Mouse (Mus musculus): ENCODE data around the gene Mta2. TPM values are rescaled to one million over a fixed set of nuclear protein-coding genes. Genes with fewer than 3 reads are reported as not detected.
A peak's percentile ranks its signal among the peaks of the same experiment; 100 is the strongest.
"Not testable (repeated sequence)": the region's sequence is repeated elsewhere in the genome, so short reads cannot be mapped to it uniquely, and the experiment has no call there.

Gene Mta2
- total RNA-seq, 1 experiment from 2014 or later: 180 TPM

DNA sequence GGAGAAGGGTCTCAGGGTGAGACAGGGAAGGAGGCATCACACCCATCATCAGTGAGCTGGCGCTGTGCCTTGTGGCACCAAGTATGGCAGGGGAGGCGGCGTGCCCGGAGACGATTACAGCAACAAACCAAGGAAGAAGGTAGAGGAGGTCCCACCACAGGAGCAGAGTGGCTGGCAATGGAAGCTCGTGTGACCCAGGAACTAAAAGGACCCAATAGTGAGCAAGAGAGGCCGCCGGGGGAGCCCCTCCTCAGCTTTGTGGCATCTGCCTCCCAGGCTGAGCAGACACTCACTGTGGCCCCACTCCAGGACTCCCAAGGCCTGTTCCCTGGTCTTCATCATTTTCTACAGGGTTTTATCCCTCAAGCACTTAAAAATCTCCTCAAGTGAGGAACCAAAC is 24.1 kb downstream of the Mta2 start:
- ATAC-seq (replicated peaks; ENCODE audit: low read depth, poor library complexity, severe bottlenecking): no peak

DNA sequence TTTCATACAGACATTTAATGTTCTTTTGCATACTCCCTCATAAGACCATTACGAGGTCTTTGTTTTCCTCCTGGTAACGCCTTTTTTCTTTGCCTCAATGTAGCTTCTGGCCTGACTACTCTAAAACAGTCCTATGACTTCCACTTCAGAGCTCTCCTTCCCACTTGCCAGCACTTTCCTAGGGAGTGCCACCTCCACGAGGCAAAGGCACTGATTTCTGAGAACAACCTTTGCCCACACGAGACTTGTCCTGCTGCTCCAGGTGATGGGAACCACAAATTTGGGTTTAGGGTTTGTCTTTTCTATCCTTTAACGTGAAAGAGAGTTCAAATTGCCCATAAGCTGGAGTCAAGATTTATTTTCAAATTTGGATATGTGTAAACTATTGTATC is 24.5 kb downstream of the Mta2 start:
- ATAC-seq (replicated peaks; ENCODE audit: low read depth, poor library complexity, severe bottlenecking): no peak

DNA sequence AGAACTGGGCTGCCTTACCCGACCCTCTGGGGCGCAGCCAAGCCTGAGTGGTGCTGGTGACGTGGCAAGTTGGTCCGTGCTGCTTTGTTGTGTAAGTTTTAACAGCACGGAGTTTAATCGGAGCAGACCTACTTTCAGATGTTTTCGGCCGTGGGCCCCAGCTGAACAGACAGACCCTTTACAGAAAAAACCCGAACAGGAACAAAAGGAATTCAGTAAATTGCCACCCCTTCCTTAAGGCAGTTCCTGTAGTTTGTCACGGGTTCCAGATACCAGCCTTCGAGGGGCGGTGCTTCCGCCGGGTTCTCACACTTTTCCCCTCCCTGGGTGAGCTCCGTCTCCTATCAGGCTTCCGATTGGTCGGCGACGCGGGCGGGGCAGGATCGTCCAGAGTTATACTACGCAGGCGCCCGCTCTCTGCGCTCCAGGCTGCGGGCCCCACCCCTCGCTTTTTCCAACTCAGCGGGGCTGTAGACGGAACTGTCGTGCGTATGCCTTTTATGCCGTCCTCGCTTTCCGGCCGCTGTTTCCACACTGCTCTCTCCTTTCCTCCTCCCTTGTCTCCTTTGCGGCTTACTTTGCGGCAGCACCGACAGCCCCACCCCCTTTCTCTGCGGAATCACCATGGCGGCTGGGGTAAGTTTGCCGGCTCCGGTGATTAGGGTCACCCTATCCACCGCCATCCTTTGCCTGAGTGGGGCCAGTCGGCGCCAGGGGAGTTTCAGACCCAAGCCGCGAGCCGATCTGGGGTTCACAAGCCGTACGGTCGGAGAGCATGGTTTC is 25.1 kb downstream of the Mta2 start, which contains the start of gene Eef1g:
Eef1g (plus strand) TSS at position 452 of the 783 bp plus-strand sequence.
- peak; percentile 96 for ATAC-seq (replicated peaks; ENCODE audit: low read depth, poor library complexity, severe bottlenecking)

DNA sequence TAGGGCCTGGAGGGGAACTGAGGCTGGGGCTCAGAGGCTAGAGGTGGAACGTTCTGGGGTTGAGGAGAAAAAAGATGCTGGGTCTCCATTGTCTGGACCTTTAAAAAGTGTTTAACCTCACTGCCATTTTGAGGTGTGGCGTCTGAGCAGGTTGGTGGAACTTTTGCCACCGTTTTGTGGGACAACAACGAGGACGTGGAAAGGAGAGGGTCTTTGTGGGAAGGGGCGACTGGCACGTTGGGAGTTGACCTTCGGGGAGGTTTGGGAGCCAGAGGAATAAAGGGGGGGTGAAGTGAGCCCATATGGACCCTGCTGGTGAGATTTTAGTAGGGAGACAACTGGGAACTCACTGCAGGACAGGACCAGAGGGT is 25.7 kb downstream of the Mta2 start:
- ATAC-seq (replicated peaks; ENCODE audit: low read depth, poor library complexity, severe bottlenecking): peak; percentile 8; the same call in 1 of the 2 replicates

DNA sequence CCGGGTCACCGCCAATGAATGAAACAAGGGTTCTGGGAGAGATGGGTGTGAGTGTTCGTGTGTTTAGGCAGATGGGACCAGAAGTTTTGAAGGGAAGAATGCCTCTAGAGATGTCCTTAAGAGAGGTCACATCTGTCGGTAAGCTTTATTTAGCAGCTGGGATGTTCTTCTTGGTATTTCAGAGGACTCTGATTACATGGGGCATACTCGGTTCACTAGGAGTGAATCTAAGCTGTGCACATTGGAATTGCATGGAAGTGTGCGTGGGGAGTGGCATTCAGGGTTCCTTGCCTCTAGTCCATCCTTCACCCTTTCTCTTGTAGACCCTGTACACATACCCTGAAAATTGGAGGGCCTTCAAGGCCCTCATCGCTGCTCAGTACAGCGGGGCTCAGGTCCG is 26.2 kb downstream of the Mta2 start:
- ATAC-seq (replicated peaks; ENCODE audit: low read depth, poor library complexity, severe bottlenecking): no peak

DNA sequence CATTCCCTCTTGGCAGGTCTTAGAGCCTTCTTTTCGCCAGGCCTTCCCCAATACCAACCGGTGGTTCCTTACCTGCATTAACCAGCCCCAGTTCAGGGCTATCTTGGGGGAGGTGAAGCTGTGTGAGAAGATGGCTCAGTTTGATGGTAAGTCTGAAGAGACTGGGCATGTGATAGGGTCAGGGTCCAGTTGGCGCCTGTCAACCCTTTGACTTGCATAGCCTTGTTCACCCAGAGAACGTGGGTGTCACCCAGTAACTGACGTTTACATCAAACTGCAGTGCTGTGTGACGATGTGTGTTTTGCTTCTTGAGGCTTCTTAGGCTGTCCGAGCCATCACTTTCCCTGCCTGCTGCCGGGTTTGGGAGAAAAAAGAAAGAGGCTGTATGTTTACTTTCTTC is 30.8 kb downstream of the Mta2 start:
- ATAC-seq (replicated peaks; ENCODE audit: low read depth, poor library complexity, severe bottlenecking): not testable (repeated sequence)

DNA sequence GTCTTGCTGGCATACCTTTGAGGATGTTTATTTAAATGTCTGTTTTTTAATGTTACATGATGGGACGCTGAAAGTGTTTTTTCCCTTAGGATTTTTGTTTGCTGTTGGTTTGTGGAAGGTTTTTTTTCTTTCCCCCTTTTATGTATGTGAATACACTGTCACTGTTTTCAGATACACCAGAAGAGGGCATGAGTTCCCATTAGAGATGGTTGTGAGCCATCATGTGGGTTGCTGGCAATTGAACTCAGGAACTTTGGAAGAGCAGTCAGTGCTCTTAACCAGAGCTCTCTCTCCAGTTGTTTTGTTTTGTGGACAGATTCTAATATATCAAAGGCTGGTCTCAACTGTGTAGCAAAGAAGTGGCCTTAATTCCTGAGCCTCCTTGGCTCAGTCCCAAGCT is 33.0 kb downstream of the Mta2 start:
- no peak for ATAC-seq (replicated peaks; ENCODE audit: low read depth, poor library complexity, severe bottlenecking)

DNA sequence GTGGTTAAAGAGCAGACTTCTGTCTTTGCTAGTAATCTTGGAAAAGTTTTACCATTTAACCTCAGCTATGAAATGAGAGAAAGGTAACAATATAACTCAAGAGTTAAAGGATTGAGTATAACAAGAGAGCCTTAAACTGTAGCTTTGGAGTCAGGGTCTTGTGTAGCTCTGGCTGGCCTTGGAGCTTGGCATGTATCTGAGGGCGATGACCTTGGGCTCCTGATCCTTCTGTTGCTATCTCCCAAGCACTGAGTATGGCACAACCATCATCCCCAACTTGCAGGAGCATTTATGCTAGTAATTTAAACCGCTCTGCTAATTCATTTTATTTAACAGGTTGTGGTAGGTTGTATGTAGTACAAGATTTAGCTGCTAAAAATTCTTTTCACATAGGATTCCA is 33.8 kb downstream of the Mta2 start:
- no peak for ATAC-seq (replicated peaks; ENCODE audit: low read depth, poor library complexity, severe bottlenecking)

DNA sequence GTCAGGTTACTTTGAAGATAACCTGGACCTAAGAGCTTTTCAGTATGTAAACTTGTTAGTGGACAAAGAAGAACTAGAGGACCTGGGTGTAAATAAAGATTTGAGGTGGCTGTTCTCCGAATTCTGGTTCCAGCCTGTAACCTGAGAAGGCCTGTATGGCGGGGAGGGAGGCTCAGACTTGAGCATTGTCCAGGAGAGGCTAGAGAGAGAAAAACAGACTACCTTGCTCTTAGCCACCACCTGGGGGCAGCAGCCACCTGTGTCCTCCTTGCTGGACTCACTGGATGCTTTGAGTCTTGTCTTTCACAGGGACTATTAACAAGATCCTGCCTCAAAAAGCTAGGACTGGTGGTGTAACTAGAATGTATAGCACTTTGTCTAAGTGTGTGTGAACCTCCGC is 34.9 kb downstream of the Mta2 start:
- ATAC-seq (replicated peaks; ENCODE audit: low read depth, poor library complexity, severe bottlenecking): peak; percentile 45; the same call in 1 of the 2 replicates

DNA sequence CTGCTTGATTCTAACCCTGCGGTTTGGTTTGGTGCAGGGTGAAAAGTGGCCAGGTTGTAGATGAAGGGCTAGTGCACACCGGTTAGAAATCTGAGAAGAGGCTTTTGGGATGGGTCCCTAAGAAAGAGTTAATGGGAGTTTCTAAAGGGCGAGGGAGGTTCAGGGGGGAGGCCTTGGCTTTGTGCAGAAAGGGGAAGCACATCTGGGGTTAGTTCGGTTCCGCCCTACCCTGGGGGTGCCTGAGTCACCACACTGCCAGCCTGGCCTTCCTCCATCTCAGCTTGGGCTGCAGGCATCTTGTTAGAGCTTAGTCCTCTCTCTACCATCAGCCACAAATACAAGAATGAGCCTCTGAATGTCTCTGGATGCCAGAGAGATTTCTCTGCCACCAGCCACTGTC is 39.1 kb downstream of the Mta2 start:
- peak; percentile 46 for ATAC-seq (replicated peaks; ENCODE audit: low read depth, poor library complexity, severe bottlenecking)

DNA sequence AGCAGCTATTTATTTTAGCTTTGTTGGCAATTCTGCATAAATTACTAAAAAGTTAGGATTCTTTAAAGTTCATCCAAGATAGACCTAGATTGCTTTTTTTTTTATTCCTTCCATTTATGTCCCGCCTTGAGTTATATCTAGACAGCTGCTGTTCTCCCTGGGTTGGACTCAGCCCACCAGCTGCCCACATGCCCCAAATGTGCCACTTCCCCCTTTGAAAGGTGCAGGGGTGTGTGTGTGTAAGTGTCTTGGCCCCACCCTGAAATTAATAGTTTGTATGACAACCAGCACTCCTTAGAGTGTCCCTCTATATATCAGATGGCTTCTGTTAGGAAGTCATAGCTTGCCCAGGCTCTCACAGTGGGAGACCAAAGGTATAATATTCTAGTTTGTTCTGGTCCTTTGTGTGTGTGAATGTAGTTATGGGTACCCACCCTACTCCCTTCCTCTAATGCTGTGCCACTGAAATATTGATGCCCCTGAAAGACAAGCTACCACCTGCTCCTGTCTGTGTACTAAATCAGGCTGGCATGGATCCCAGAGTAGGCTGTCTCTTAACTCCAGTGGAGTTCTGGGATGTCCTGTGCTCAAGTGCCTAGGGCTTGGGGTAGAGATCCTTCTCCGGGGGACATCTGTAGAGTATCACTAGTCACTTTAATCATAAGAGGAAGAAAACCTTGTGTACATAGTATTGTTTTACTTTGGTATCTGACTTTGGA is 39.9 kb downstream of the Mta2 start:
- peak; percentile 27 for ATAC-seq (replicated peaks; ENCODE audit: low read depth, poor library complexity, severe bottlenecking)

DNA sequence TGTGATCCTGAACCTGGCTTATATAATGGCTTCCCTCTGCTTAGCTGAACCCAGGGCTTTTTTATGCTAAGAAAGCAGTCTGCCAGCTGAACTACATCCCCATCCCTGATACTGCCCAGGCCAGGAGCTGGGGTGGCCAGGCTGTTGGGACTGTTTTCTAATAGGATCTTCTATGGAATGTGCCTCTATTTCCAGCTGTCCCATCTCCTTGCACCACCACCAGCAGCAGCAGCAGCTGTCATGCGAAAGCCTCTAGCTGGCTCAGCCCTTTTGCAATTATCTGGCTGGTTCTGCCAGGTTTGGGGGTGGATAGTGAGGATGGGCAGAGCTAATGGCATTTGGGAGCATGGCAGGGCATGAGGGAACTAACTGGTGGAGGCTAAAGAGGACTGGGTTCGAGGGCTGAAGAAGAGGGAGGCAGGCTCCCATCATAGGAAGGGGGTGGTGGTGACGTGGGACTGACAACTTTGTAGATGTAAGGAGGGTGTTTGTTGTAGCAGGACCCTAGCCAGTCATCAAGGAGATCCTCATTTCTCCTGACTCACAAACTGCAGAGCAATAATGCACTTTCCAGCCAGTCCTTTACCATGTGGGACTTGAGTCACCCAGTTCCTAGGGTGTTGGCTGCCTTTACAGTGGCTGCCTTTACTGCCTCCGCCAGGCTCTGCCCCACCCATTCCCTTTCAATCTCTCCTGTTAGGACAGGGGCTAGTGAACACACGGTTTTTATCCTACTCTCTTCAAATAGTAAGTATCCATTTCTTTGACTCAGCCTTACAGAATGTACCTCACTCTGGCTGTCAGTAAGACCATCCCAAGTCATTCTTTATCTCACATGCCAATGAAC is 40.9 kb downstream of the Mta2 start:
- no peak for ATAC-seq (replicated peaks; ENCODE audit: low read depth, poor library complexity, severe bottlenecking)

DNA sequence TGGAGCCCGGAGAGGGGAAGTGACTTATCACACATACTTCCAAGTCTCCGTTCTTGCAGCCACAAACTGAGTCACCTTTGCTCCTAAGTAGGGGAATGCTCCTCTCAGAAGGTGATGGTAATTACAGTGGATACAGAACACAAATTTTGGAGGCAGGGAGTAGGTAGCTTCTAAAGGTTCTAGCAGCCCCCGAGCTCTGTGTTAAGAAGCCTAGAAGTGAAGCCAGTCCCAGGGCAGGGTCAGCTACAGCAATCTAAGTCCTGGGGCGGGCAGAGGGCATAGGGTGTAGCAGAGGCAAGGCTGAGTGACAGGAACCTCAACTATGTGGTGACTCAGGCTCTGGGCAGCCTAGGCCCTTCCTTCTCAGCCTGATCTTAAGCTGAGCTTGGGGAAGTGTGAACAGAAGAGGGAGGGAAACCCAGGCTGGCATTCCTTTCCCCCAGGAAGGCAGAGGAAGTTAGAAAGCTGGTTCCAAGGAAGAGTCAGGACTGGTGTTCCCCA is 41.5 kb downstream of the Mta2 start:
- ATAC-seq (replicated peaks; ENCODE audit: low read depth, poor library complexity, severe bottlenecking): peak; percentile 48

DNA sequence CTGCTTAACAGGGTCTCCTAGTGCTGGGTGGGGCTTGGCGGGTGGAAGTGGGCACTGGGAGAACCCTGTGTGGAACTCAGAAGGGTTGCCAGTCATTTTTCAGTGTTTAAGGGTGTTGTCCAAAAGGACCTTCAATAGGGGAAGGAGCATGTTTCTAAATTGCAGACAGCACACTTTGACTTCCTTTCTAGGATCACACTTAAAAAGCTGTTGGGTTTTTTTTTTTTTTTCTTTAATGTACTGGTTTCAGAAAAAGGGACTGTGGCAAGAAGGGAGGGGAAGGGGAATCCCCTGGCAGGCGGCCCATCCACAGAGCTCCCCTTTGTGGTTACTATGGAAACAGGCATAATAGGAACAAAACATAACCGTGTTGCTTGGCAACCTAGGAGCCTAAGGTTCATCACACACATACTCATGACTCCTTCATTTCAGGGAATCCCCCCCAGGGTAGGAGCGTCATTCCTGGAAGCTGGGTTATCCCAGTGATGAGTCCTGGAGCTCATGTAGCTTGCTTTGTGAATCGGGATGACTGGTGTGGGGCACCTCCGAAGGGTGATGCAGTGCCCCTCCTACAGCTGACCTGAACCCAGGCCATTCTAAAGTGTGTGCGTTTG is 42.7 kb downstream of the Mta2 start:
- ATAC-seq (replicated peaks; ENCODE audit: low read depth, poor library complexity, severe bottlenecking): peak; percentile 63

DNA sequence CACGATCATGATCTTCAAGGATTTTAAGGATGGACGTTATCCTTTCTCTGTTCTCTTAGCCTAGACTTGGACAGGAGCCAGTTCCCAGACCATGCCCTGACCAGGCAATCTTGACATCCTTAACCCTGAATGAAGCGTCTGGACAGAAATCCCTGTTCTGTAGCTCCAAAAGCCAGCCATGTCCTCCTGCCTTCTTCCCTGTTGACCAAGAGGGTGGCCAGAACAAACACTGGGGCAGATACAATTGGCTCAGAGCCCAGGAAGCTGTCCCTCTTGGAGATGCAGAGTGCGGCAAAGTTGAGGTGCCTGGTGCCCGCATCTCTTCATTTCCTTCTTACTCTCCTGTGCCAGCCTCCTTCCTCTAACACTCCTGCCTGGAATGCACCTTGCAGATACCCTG is 44.2 kb downstream of the Mta2 start:
- no peak for ATAC-seq (replicated peaks; ENCODE audit: low read depth, poor library complexity, severe bottlenecking)

DNA sequence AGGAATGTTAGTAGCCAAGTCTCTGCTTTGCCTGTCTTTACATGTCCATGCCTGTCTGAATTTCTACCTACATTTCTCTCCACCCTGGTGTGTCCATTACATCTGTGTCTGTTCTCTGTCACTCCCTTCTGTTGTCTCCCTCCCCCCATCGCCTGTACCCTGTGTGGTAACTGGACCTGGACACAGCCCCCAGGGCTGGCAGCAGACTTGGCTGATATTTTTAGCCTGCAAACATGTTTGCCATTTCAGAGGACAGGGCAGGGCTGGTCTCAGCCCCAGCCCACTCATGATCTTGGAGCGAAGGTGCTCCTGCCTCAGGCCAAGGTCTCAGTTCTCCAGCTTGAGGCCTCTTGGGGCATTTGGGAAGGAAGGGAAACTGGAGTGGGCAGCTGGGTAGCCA is 46.1 kb downstream of the Mta2 start:
- ATAC-seq (replicated peaks; ENCODE audit: low read depth, poor library complexity, severe bottlenecking): no peak

DNA sequence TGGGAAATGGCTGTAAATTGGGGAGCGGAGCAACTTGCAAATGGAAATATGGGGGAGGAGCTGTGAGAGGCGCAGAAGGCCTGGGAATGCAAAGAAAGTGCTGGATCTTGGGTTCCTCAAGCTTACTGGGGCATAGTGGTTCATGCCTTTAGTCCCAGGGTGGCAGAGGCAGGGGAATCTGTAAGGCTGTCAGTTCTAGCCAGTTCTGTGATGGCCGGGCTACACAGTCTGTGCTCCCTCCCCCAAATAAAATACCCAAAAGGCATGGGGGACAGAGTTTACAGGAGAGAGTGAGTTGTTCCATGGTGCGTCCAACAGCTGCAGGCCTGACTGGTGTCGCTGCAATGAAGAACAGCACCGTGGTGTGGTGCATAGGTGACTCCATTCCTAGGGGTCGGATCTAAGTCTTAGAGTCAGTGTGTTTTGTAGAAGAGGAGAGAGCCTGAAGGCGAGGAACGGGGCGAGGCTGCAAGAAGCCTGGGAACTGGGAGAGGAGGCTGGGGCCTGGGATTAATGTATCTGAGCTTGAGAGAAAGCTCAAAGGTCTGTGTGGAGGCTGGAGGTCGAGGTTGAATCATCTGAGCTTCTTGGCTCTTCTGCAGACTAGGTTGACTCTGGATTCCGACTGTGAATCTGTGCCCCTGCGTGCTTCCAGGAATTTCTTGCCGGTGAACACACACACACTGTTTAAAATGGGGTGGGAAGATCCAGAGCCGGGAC is 46.8 kb downstream of the Mta2 start:
- ATAC-seq (replicated peaks; ENCODE audit: low read depth, poor library complexity, severe bottlenecking): no peak

DNA sequence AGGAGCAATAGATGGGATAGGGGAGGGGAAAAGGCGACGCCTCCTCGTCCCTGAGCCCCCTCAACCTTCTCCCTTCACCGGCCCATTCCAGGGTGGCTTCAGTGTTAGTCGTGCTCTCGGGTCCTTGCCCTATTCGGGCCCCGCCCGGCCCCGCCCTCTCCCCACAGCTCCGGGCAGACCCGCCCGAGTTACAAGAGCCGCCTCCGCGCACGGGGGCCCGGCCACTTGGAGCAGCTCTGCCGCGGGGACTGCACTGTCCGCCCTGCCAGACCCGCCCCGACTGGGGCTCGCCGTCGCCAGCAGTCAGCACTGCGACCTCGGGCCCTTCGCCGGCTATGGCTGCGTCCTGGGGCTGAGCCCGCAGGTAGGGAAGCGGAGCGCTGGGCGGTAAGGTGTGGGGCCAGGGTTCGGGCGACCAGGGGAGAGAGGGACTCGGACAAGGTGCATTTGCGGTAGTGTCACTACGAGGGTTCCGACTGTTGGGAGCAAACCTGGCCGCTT is 47.4 kb downstream of the Mta2 start, which contains the start of gene Ahnak:
Ahnak (plus strand) TSS at position 219 of the 501 bp plus-strand sequence.
- no peak for ATAC-seq (replicated peaks; ENCODE audit: low read depth, poor library complexity, severe bottlenecking)
